Mouse (Mus musculus) frontal cortex, postnatal 10 days (tissue): ENCODE measurements at regions not wholly inside any gene's neighbourhood (a gene's known extent, or its start where the extent isn't known, plus 50 kb on each side); places are given as distances from the start of the nearest gene placed in this dataset.

Source experiments
- DNase-seq, 2 experiments: peaks; one replicate each; pipeline ENCODE4 v3.0.0; 2022; ENCODE audit warnings: low spot score in 2 of 2, mixed read lengths in 1 of 2

DNA sequence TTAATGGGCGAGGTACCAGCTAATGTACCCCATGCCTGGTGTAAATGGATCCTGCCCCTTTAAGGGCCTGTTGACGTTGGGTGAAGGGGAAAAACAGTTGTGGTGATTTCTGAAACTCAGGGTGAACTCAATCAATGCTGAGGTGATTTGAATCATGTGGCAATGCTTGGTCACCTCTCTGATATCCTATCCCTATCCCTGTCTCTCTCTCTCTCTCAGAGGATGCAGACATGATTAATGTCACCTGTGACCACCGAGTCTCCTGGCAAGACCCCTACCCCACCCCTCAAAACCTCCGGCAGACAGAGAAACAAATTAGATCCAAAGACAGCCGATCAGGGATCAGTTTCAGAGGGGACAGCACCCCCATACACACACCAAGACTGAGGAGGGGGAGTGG is 54.8 kb upstream of the Tbx3 start:
- DNase-seq, result no peak

DNA sequence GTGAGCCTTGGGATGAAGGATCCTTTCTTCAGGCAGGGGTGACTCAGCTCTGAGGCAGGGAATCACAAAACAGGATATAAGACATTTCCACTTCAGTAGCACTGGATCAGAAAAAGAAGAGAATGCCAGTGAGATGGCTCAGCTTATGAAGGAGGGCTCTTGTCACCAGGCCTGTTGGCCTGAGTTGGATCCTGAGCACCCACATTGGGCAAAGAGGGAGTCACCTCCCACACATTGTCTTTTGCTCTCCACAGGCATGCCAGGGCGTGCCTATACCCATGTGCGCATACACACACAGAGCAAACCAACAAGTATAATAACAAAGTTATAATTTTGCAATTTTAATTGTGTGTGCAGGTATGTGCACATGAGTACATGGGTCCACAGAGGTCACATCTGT is 52.6 kb upstream of the Tbx3 start:
- DNase-seq, result no peak

DNA sequence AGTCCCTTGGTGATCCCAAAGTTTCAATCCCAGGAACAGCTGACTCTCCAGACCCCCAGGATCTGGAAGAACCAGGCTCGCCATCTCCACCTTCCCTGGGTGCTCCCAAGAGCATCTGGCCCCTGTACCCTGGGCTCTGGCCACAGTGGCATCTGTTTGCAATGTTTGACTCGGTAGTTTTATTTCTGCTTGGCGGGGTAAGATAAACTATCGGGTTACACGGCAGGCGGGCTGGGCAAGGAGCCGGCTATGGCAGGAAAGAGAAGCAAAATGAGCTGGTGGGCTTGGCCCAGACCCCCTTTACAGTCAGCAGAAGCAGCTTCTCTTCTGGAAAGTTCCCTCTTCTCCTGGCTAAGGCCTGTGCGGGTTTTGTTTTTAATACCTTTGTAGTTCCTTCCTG is 50.6 kb upstream of the Tbx3 start:
- no peak for DNase-seq
